Mouse (Mus musculus) frontal cortex, postnatal 36 days (tissue): ENCODE data around the gene Gse1.

ENCODE experiments used
- DNase-seq, 2 experiments: peaks; one replicate each; pipeline ENCODE4 v3.0.0; 2022; ENCODE audit warnings: low spot score in 2 of 2

The Gse1 gene

GRCm38 (mm10) chr8:120212596-120212995, 15.7 kb upstream of the Gse1 start:
- DNase-seq = no peak

DNA sequence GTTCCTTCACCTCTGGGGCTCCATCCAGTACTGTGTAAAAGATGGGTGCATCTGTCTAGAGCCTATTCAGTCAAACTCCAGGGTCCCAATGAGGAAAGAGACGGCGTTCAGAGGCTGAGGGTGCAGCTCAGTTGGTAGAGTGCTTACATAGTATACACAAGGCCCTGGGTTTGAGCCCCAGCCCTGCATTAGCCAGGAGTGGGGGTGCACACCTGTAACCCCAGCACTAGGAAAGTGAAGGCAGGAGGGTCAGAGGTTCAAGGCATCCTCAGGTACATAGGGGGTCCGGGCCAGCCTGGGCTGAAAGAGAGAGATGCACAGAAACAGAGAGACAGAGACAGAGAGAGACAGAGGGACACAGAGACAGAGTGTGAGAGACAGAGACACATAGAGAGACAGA, 15.0 kb upstream of the Gse1 start:
- no peak for DNase-seq

DNA sequence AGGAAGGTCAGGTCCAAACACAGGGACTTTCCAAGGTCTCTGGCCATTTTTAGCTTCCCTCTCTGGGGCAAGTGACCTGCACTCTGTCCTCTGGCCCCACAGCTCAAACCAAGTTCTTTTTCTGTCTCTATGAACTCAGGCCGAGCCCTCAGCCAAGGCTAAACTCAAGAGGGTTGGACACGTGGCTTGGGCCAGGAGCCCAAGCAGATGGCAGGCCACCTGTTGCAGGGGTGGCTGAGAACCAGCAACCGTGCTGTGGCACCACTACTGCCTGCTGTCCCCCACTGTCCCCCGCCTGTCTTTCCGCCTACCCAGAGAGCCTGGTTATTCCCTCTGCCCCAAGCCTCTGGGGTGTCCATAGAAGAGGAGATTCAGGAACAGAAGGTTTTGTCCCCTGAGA, 14.3 kb upstream of the Gse1 start:
- no peak for DNase-seq

DNA sequence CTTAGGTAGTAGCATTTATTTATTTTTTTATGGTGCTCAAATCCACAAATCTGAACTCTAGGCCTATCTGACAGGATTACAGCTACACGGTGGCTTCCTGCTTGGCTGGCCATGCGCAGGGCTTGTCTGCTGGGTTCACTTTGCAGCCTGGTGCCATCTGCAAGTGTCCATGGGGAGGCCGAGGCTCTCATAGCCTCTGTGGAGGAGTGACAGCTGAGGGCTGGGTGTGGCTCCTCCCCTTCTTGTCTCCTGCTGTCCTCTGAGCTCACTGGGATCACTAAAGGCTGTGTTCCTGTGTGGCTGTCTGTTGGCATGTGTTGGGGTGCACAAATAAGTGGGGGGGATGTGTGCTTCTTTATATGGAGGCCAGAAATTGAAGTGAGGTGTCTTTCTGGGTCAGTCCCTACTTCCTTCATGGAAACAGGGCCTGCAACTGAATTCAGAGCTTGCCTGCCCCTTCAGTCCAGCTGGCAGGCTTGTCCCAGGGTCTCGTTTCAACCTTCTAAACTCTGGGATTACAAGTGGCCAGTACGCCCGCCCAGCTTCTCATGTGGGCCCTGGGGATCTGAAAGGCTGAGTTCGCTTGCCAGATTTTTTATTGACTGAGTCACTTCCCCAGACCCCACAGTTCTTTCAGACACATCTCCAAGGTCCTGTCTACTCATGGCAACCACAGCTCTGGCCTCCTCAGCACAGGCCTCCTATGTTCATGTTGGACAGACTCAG, 12.7 kb upstream of the Gse1 start:
- DNase-seq = no peak

- peak; percentile 25 to 32 for DNase-seq
Observed at GRCm38 (mm10) chr8:120216855-120217830, 11.1 kb upstream of the Gse1 start.

- no peak for DNase-seq
Observed at GRCm38 (mm10) chr8:120222548-120222947, 5.7 kb upstream of the Gse1 start.

- DNase-seq = no peak
Observed at GRCm38 (mm10) chr8:120224521-120225420, 3.5 kb upstream of the Gse1 start.

- peak; percentile 83 for DNase-seq
Observed at GRCm38 (mm10) chr8:120225421-120226151, 2.7 kb upstream of the Gse1 start.

- DNase-seq = no peak
Observed at GRCm38 (mm10) chr8:120226700-120227577, 1.3 kb upstream of the Gse1 start.

- no peak for DNase-seq
Observed at GRCm38 (mm10) chr8:120227578-120227876, 729 bp upstream of the Gse1 start.

- DNase-seq = peak; percentile 34 to 56
Observed at GRCm38 (mm10) chr8:120228781-120229573, 721 bp downstream of the Gse1 start.

GRCm38 (mm10) chr8:120229574-120229916, 1.3 kb downstream of the Gse1 start:
- DNase-seq = no peak

- no peak for DNase-seq
Observed at GRCm38 (mm10) chr8:120230081-120230480, 1.8 kb downstream of the Gse1 start.

- no peak for DNase-seq
Observed at GRCm38 (mm10) chr8:120230715-120231614, 2.7 kb downstream of the Gse1 start.

DNA sequence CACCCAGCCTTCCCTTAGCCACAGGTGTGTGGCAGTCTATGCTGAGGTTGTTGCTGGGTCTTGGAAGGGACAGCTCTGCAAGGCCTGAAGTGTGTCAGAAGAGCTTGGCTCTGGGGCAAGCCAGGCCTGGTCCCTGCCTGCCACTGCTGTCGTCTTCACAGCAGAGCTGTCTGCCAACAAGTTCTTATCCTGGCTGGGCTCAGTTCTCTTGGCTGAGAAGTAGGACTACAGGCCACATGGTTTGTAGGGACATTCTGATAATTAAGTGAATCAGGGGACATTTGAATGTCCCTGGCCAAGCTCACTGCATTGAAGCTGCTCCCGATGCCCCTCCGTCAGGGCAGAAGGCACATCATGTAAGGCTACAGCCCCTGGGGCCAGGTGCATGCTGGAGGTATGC, 3.6 kb downstream of the Gse1 start:
- DNase-seq = no peak

- DNase-seq = no peak
Observed at GRCm38 (mm10) chr8:120232398-120232797, 4.1 kb downstream of the Gse1 start.

GRCm38 (mm10) chr8:120232913-120233312, 4.7 kb downstream of the Gse1 start:
- DNase-seq = peak in 1 of 2 experiments; percentile 5

DNA sequence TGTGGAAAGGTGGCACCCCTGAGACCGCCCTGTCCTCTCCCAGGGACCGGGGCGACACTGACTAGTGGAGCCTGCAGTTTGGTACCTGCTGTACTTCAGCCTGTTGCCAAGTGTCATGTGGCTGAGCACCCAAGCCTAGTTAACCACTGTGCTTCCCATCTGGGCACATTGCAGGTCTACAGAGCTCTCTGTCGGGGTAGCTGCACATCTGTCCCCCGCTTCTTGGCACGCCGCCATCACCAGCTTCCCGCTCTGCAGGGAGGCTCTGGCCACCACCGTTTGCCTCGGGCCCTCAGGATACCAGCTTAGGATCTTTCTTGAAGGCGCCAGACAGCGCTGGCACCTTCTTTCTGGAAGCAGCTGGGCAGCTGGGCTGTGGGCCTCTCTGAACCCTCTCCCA, 6.2 kb downstream of the Gse1 start:
- peak; percentile 37 to 47 for DNase-seq

DNA sequence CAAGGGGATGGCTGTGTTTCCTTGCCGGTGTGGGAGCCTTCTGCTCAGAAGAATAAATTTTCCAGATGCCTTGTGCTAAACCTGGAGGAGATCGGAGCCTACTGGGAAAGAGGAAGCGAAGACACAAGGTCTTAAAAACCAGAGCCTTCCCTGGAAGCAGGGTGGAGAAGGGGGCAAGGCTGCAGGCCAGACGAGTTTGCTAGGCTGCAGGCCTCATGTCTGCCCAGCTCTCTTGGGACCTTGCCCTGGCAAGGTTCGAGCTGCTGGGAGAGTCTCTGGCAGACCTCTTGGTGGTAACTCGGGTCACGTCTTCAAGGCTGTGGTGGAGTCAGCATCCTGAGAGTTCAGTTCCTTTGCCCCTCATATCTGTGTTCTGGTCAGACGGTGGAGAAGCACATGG, 6.6 kb downstream of the Gse1 start:
- DNase-seq = no peak
